Mouse (Mus musculus): ENCODE data around the gene Acaa1b.
A peak's percentile ranks its signal among the peaks of the same experiment; 100 is the strongest.

Acaa1b gene

GRCm38 (mm10) chr9:119156278-119157201 lies at the start of gene Acaa1b:
Gene Acaa1b (minus strand): TSS chr9:119157093.
- peak; percentile 92 for DNase-seq

GRCm38 (mm10) chr9:119206666-119207065 lies 49.8 kb upstream of the Acaa1b start:
- DNase-seq = peak; percentile 77

GRCm38 (mm10) chr9:119205756-119206155 lies 48.9 kb upstream of the Acaa1b start:
- peak; percentile 48 for DNase-seq

GRCm38 (mm10) chr9:119203617-119204016 lies 46.7 kb upstream of the Acaa1b start:
- peak; percentile 50 for DNase-seq

- peak; percentile 66 for DNase-seq
Measured at GRCm38 (mm10) chr9:119201653-119202052, 44.8 kb upstream of the Acaa1b start.

GRCm38 (mm10) chr9:119199151-119199861 lies 42.4 kb upstream of the Acaa1b start:
- peak; percentile 84 for DNase-seq

- DNase-seq = peak; percentile 92
Measured at GRCm38 (mm10) chr9:119192202-119192990, 35.5 kb upstream of the Acaa1b start.

- peak; percentile 69 for DNase-seq
Measured at GRCm38 (mm10) chr9:119181241-119181728, 24.4 kb upstream of the Acaa1b start.

- no peak for DNase-seq
Measured at GRCm38 (mm10) chr9:119179292-119179691, 22.4 kb upstream of the Acaa1b start.

- DNase-seq = no peak
Measured at GRCm38 (mm10) chr9:119167608-119168007, 10.7 kb upstream of the Acaa1b start.

- peak; percentile 92 for DNase-seq
Measured at GRCm38 (mm10) chr9:119165548-119165947, 8.7 kb upstream of the Acaa1b start.

GRCm38 (mm10) chr9:119164743-119165142 lies 7.8 kb upstream of the Acaa1b start:
- DNase-seq = peak; percentile 91

GRCm38 (mm10) chr9:119160689-119161088 lies 3.8 kb upstream of the Acaa1b start:
- DNase-seq = peak; percentile 97

GRCm38 (mm10) chr9:119158861-119159260 lies 2.0 kb upstream of the Acaa1b start, which contains the start of gene Gm47289:
Gene Gm47289 (plus strand): TSS chr9:119159161.
- no peak for DNase-seq

- DNase-seq = peak; percentile 60
Measured at GRCm38 (mm10) chr9:119155826-119156225, 1.1 kb downstream of the Acaa1b start.

- DNase-seq = peak; percentile 89
Measured at GRCm38 (mm10) chr9:119155416-119155815, 1.5 kb downstream of the Acaa1b start.

- peak; percentile 46 for DNase-seq
Measured at GRCm38 (mm10) chr9:119151751-119152150, 5.1 kb downstream of the Acaa1b start.

- no peak for DNase-seq
Measured at GRCm38 (mm10) chr9:119149601-119150000, 7.3 kb downstream of the Acaa1b start.

GRCm38 (mm10) chr9:119146098-119146770 lies 10.7 kb downstream of the Acaa1b start:
- DNase-seq = peak; percentile 42

- no peak for DNase-seq
Measured at GRCm38 (mm10) chr9:119145638-119146037, 11.3 kb downstream of the Acaa1b start.

- DNase-seq = no peak
Measured at GRCm38 (mm10) chr9:119145137-119145536, 11.8 kb downstream of the Acaa1b start.

GRCm38 (mm10) chr9:119144696-119145095 lies 12.2 kb downstream of the Acaa1b start:
- DNase-seq = no peak
